8 mouse cellular contexts compared by ENCODE assay signal in the genomic region with DNA sequence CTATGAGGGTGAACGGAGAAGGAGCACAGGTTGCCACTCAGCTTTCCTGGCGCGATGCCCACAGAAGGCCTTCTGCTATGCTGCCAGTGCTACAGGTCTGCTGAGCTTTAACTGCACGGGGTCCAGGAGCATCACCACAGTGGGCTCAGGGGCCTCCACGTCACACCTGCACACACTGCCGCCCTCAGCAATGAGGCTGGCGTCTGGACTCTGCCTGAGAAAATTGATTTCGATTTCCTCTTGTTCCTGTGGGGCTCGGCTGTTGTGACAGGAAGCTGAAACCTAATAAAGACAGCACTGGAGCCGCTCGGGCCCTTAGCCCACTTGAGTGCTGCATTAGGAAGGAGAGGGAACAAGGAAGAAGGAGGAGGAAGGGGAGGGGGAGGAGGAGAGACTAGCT.
DNase-seq lines count a peak whose midpoint lies in the region; ATAC-seq and TF ChIP-seq lines count a peak whose summit lies in the region.

No protein-coding gene starts in this region.

- H3K4me1 ChIP-seq in forebrain, embryonic 10.5 days = peaks cover 5% of the 10 kb centered on the region; the same call in 1 of the 2 replicates
- no peaks in the 10 kb centered on the region for H3K4me1 ChIP-seq in forebrain, postnatal 0 days (ENCODE audit: insufficient read depth)
- H3K4me1 ChIP-seq in megakaryocyte, embryonic 14.5 days = no peaks in the 10 kb centered on the region
- peaks cover 6% of the 10 kb centered on the region; the same call in 1 of the 2 replicates for H3K4me1 ChIP-seq in embryonic facial prominence, embryonic 14.5 days (ENCODE audit: control insufficient read depth, insufficient read depth, low read length)
- peaks cover 10% of the 10 kb centered on the region for H3K4me1 ChIP-seq in limb, embryonic 11.5 days (ENCODE audit: control insufficient read depth, insufficient read depth, low read length)

- H3K4me2 ChIP-seq in forebrain, postnatal 0 days (ENCODE audit: low read depth) = no peak overlapping the region
- no peak overlapping the region for H3K4me2 ChIP-seq in embryonic facial prominence, embryonic 14.5 days (ENCODE audit: low read depth, low read length)
- H3K4me2 ChIP-seq in limb, embryonic 11.5 days (ENCODE audit: low read depth, severe bottlenecking) = no peak overlapping the region

- DNase-seq in forebrain, embryonic 10.5 days (ENCODE audit: extremely low spot score, low spot score) = no peak
- DNase-seq in forebrain, postnatal 0 days = no peak
- peak; percentile 34 for DNase-seq in embryonic facial prominence, embryonic 14.5 days (ENCODE audit: low spot score)
- DNase-seq in limb, embryonic 11.5 days (ENCODE audit: low spot score) = peak; percentile 58
- no peak for DNase-seq in layer of hippocampus, adult 2 months (ENCODE audit: low spot score in 2 of 2)
- no peak for DNase-seq in layer of hippocampus, postnatal 10 days (ENCODE audit: low spot score in 2 of 2)

- H3K27me3 ChIP-seq in forebrain, embryonic 10.5 days (ENCODE audit: poor library complexity, severe bottlenecking) = no peaks in the 10 kb centered on the region
- no peaks in the 10 kb centered on the region for H3K27me3 ChIP-seq in forebrain, postnatal 0 days (ENCODE audit: insufficient read depth, low read length)
- no peaks in the 10 kb centered on the region for H3K27me3 ChIP-seq in megakaryocyte, embryonic 14.5 days (replicated peaks)
- no peaks in the 10 kb centered on the region for H3K27me3 ChIP-seq in embryonic facial prominence, embryonic 14.5 days (replicated peaks; ENCODE audit: control insufficient read depth, insufficient read depth, low read length)
- H3K27me3 ChIP-seq in limb, embryonic 11.5 days (ENCODE audit: control insufficient read depth, insufficient read depth, low read length) = no peaks in the 10 kb centered on the region

- H3K9ac ChIP-seq in forebrain, postnatal 0 days = no peak overlapping the region
- H3K9ac ChIP-seq in embryonic facial prominence, embryonic 14.5 days (ENCODE audit: low read depth, low read length) = no peak overlapping the region
- no peak overlapping the region for H3K9ac ChIP-seq in limb, embryonic 11.5 days (ENCODE audit: low read length)

- H3K4me3 ChIP-seq in forebrain, embryonic 10.5 days = no peak overlapping the region
- no peak overlapping the region for H3K4me3 ChIP-seq in forebrain, postnatal 0 days (ENCODE audit: low read depth, low read length)
- peak overlapping the region; percentile 53 for H3K4me3 ChIP-seq in megakaryocyte, embryonic 14.5 days (replicated peaks)
- no peak overlapping the region for H3K4me3 ChIP-seq in embryonic facial prominence, embryonic 14.5 days (ENCODE audit: low read depth, low read length)
- no peak overlapping the region for H3K4me3 ChIP-seq in limb, embryonic 11.5 days (ENCODE audit: low read depth, low read length)
- no peak overlapping the region for H3K4me3 ChIP-seq in layer of hippocampus, adult 2 months

- no peaks in the 10 kb centered on the region for H3K9me3 ChIP-seq in forebrain, embryonic 10.5 days
- no peaks in the 10 kb centered on the region for H3K9me3 ChIP-seq in forebrain, postnatal 0 days (ENCODE audit: low read length)
- no peaks in the 10 kb centered on the region for H3K9me3 ChIP-seq in megakaryocyte, embryonic 14.5 days
- H3K9me3 ChIP-seq in embryonic facial prominence, embryonic 14.5 days (ENCODE audit: control insufficient read depth, low read length) = no peaks in the 10 kb centered on the region
- H3K9me3 ChIP-seq in limb, embryonic 11.5 days (ENCODE audit: control insufficient read depth, low read length) = no peaks in the 10 kb centered on the region

- 78% methylated on average over 11 of the region's 11 CpGs for WGBS in forebrain, embryonic 10.5 days
- 54% methylated on average over 11 of the region's 11 CpGs for WGBS in forebrain, postnatal 0 days
- WGBS in embryonic facial prominence, embryonic 14.5 days = 37% methylated on average over 11 of the region's 11 CpGs
- WGBS in limb, embryonic 11.5 days = 33% methylated on average over 11 of the region's 11 CpGs

- ATAC-seq in forebrain, postnatal 0 days = no peak
- ATAC-seq in megakaryocyte, adult 5-6 weeks (ENCODE audit: poor library complexity, severe bottlenecking) = no peak
- ATAC-seq in embryonic facial prominence, embryonic 14.5 days (ENCODE audit: low read depth) = no peak
- peak; percentile 68; the same call in 1 of the 2 replicates for ATAC-seq in limb, embryonic 11.5 days (ENCODE audit: insufficient number of reproducible peaks, low FRiP score, low TSS enrichment, low read depth)

- peak overlapping the region; percentile 44; the same call in 1 of the 2 replicates for H3K27ac ChIP-seq in forebrain, embryonic 10.5 days
- no peak overlapping the region for H3K27ac ChIP-seq in forebrain, postnatal 0 days (ENCODE audit: low read depth, low read length)
- no peak overlapping the region for H3K27ac ChIP-seq in embryonic facial prominence, embryonic 14.5 days (replicated peaks; ENCODE audit: low read depth, low read length)
- H3K27ac ChIP-seq in limb, embryonic 11.5 days (replicated peaks; ENCODE audit: low read depth, low read length) = no peak overlapping the region
- no peak overlapping the region for H3K27ac ChIP-seq in layer of hippocampus, adult 2 months

- TF ChIP-seq CTCF in forebrain, postnatal 0 days (IDR thresholded peaks at IDR 0.05; ENCODE audit: low read depth) = no peak
- TF ChIP-seq CTCF in layer of hippocampus, adult 2 months (conservative IDR thresholded peaks at IDR 0.05) = no peak

- no peaks in the 10 kb centered on the region for H3K36me3 ChIP-seq in forebrain, embryonic 10.5 days (replicated peaks)
- H3K36me3 ChIP-seq in forebrain, postnatal 0 days (ENCODE audit: insufficient read depth) = no peaks in the 10 kb centered on the region
- H3K36me3 ChIP-seq in megakaryocyte, embryonic 14.5 days (replicated peaks; ENCODE audit: low read length) = no peaks in the 10 kb centered on the region
- H3K36me3 ChIP-seq in embryonic facial prominence, embryonic 14.5 days (ENCODE audit: control insufficient read depth, insufficient read depth, low read length) = no peaks in the 10 kb centered on the region
- no peaks in the 10 kb centered on the region for H3K36me3 ChIP-seq in limb, embryonic 11.5 days (ENCODE audit: control insufficient read depth, insufficient read depth, low read length)

Comparison
In these comparisons a context has a peak if more than half of its experiments do, and no peak if none do; other contexts are left out.
1. DNase-seq: peak in embryonic facial prominence, embryonic 14.5 days (single experiment) and limb, embryonic 11.5 days (single experiment); none in forebrain, embryonic 10.5 days (single experiment), forebrain, postnatal 0 days (single experiment), layer of hippocampus, adult 2 months (0 of 2) and layer of hippocampus, postnatal 10 days (0 of 2).